Mouse (Mus musculus): ENCODE results near the gene Slbp. TPM values are rescaled to one million over a fixed set of nuclear protein-coding genes. Genes with fewer than 3 reads are reported as not detected.

Gene Slbp
- polyA plus RNA-seq, 1 experiment = 30.8 TPM

DNA sequence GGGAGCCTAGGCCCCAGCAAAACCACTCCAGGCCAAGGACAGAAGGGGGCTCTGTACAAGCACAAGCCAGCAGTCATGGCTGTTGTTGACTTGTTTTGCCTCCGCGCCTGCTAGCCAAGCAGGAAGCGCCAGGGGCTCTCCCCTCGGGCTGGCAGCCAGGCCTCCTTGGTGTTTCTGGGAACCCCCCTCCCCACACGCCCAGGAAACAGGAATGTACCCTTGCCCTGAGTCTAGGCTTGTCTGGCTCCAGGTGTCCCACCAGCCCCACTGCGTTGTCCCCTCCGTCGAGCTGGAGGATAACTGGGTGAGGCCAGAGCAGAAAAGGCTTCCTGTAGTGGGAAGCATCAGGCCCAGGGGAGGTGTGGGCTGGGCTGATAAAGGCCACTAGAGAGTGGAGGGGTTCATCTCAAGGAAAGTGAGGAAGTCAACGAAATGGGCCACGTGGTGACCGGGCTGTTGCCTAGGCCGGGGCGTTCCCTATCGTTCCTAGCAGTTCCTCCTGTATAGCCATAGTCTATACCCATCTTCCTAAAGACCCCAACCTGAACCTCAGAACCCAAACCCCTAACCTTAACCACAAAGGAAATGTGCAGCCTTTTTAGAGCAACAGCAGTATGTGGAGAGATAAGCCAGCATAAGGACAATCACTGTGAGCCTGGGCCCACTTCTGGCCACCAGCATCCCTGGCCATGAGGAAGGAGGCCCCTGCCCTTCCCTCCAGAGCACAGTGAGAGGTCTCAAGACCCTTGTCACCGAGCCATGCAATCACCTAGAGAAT lies 29.4 kb upstream of the Slbp start:
- no peak for DNase-seq (ENCODE audit: extremely low spot score in 1 of 2, low spot score in 1 of 2)

DNA sequence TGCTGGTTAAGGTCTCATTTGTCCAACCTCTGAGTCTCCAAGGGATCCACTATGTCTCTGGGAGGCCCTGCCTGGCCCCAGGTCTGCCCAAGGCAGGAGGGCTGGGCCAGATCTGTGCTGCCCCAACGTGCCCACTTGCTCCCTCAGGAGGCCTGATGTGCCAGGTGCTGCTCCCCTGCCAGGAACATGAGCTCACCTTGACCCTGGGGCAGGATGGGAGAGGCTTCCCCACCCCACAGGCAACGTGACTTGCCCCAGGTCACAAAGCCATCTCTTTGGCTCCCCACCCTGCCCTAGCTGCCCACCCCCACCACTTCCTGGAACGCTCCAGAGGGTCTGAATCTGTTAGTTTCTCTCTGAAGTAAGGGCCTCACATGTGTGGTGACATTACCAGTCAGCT lies 28.7 kb upstream of the Slbp start:
- DNase-seq (ENCODE audit: extremely low spot score in 1 of 2, low spot score in 1 of 2) = no peak

DNA sequence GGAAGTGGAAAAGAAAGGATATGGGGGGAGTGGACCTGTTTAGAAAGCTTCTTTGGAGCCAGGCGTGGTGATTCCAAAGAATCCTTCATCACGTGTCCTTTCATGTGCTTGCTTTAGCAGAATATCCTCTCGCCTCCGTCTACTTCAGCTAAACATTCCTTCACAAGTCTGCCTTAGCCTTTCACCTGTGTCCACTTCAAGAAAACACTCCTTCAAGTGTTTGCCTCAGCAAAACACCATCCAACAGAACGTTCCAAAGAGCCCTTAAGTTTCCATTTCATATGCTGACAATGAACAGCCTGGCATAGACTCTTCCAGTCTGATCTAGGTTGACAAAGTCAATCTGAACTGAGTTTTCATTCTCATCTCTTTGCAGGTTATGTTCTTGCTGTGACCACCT lies 25.9 kb upstream of the Slbp start:
- DNase-seq (ENCODE audit: extremely low spot score in 1 of 2, low spot score in 1 of 2) = no peak

DNA sequence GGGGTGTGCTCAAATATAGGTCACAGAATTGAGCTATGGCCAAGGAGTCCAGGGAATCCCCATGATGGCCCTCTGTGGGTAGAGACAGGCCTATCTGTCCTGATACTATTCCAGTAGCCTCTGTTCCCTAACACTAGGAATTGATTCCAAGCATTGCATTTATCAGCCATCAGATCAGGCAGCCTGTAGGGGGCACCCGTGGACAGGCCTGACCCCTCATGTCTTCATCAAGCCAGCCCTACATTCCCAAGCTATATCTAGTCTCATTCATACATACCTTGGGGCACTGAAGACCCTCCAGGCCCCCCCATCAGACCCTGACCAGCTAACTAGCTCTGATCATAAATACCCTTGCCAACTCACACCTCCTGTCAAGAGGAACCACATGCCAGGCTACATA lies 23.6 kb upstream of the Slbp start:
- peak in 1 of 2 experiments; percentile 80 for DNase-seq (ENCODE audit: extremely low spot score in 1 of 2, low spot score in 1 of 2)

DNA sequence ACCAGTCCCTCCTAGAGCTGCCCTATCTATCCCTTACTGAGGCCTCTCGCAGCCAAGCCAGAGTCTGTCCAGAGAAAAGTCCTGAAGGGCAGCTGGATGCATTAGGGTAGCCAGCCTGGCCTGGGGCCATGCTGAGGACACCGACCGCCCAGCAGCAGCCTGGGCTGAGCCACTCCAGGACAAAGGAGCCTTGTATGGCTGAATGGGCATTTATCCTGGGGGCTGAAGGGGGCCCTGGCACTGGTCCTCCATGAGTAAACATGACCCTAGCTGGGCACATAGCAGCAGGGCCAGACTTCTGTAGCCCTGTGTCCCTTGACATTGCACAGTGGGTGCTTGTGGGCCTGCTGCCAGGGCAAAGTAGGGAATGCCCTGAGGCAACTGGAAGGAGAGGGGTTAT lies 22.1 kb upstream of the Slbp start:
- peak; percentile 55 to 56 for DNase-seq (ENCODE audit: extremely low spot score in 1 of 2, low spot score in 1 of 2)

DNA sequence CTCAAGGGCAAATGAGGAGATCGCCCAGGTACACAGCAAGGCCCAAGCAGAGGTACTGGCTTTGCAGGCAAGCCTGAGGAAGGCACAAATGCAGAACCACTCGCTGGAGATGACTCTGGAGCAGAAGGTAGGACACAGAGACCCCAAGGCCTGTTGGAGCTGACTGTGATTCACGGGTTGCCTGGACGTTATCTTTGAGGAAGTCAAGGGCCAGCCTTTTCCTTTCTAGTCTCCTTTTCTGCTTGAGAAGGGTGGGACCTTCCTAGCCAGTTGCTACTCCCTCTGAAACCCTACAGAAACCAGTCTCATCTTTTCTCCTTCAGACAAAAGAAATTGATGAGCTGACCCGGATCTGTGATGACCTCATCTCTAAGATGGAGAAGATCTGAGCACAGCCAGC lies 19.3 kb upstream of the Slbp start:
- DNase-seq (ENCODE audit: extremely low spot score in 1 of 2, low spot score in 1 of 2) = no peak

DNA sequence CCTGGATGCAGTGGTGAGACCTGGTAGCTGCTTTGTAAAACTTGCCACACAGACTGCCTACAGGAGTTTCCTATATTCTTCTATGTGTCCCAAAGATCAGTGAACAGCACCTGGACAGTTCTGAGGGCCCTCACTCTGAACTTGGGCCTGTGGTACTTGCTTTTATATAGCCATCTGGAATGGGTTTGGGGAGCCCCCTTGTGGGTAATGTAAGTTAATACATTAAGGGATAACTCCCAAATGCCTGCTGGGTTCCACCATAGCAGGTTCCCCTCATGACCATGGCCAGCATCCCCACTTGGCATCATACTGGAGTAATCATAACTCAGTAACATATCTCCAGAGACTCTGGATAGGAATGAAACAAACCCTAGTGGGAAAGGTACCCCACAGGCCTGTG lies 15.8 kb upstream of the Slbp start:
- peak in 1 of 2 experiments; percentile 48 for DNase-seq (ENCODE audit: extremely low spot score in 1 of 2, low spot score in 1 of 2)

DNA sequence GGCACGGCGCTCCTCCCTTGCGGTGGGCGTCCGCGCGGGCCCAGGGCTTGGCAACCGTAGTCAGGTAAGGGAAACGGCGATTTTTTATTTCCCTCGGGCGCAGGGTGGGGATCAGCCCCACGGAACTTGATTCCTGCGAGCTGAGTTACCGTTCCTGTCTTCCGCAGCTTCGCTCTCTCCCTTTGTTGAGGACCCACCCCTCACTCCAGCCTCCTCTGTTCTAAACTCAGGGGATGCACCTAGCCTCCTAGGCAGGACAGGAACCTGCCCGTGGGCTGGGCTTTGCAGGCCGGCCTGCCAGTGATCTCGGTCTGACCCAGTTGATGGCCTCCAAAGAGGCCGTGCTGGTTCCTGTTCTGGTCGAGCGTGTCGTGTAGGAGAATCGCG lies 6.3 kb upstream of the Slbp start:
- no peak for DNase-seq (ENCODE audit: extremely low spot score in 1 of 2, low spot score in 1 of 2)

DNA sequence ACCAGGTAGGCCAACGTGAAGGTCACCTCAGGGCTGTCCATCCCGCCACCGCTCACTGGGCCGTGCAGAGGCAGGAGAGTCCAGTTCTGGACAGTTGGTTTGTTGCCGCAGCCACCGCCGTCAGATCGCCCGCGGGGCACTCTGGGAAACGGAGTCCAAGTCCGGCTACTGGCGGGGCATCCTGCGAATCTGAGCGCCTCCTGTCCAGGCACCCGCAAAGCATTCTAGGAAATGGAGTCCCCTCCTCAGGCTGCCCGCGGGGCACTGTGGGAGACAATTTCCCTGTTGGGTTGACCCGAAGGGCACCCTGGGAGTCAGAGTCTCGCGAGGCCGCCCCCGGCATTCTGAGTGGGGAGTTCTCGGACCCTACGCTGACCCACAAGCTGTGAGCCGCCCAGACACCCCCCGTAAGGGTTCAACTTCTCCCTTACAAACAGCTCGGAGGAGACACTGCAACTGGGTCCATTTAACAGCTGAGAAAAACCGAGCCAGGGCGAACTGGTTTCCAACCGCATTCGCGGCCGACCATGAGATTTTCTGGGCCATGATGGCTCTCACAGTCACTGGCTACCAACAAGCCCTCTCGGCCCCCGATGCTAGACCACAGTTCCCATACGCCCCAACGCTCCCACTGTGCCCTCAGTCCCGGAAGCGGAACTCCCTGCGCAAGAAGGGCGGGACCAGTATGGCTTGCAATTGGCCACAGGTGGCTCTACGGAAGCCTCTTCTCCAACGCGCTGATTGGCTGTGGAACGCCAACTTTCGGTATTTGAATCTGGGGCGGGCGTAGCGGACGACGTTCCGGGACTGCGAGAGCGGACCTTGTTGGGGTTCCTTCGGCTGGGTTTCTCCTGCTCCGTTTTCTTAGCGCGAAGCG lies 5.7 kb upstream of the Slbp start, which contains the start of the genes Tacc3 and Tmem129:
TSS of gene Tacc3 (plus strand) at position 342 of the 877 bp plus-strand sequence.
TSS of gene Tmem129 (minus strand) at position 630 of the 877 bp plus-strand sequence.
- DNase-seq (ENCODE audit: extremely low spot score in 1 of 2, low spot score in 1 of 2) = peak; percentile 99

DNA sequence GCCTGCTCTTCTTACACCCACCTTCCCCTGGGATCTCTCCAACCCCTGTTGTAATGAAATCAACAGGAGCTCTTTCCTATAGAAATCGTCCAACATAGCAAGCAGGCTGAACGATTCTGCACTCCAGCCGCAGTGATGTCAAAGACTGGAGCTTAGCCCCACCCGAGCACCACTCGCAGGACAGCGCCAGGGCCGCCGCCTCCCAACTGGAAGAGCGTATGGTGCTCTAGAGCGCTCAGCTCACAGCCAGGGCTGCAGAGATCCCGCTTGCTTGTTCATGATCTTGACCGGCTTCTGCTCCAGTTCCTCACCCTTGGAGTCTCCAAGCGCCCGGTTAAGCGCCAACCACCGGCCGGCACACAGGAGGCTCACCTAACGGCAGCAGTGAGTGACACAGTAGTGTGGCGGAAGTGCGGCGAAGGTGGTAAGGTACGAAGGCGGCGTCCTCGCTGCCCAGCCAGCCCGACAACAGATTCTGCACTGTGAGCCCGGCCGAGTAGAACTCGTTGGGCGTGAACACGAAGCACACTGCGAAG lies 4.9 kb upstream of the Slbp start:
- no peak for DNase-seq (ENCODE audit: extremely low spot score in 1 of 2, low spot score in 1 of 2)

DNA sequence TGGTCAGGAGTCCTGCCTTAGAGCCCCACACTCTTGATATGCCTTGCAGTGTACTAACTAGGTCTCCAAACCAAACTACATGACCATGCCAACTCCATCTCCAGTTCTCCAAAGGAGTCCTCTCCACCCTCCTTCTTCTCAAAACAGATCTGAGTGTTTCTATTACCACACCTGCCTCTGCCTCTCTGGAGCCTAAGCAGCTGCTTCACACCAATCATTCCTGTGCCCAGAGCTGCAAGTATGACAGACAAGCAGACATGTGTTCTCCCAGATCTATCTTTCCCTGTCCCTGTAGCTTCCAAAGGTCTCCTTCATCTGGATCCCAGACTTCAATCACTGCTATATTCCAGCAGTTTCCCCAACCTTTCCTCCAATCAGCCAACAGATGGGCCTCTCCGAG lies 4.4 kb upstream of the Slbp start:
- DNase-seq (ENCODE audit: extremely low spot score in 1 of 2, low spot score in 1 of 2) = no peak

DNA sequence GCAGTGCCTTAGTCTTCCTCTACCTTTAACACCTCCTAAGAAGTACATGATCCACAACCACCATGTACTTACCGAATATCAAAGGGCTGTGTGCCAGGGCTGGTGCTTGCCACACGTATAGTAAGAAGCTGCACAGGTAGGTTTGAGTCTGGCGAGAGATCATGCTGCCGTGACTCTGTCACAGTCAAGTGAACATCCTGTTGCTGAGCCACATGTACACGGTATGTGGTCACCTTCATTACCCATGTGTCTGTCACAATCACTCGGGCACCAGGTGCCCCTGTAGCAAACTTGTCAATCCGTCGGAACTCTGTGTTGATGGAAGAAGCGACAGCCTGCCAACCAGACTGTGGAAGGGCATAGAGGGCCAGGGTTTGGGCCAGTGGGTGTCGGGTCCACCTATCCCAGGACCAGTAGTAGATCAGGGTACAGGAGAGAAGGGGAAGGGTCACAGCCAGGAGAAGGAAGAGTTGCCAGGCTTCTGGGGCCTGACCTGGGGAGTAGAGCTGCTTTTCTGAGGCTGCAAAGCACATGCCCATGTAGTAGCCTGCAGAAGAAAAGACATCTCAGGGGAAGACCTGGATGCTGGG lies 3.0 kb upstream of the Slbp start:
- DNase-seq (ENCODE audit: extremely low spot score in 1 of 2, low spot score in 1 of 2) = no peak

DNA sequence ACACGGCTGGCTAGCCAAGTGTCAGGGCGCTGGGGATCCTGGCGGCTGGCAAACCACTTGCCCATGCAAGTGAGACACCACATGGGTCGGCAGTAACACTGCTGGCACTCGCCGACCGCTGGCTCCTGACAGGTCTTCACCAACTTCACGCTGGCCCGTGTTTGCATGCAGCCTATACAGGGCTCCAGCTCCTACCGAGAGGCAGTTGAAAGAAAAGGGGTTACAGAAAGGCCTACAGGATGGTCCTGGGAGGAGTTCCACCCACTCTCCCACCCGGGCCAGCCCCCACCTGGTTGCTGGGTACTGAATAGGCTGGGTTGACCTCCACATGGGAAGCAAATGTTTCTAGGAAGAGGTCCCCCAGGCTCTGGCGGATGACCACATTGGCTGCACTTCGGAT lies 2.0 kb upstream of the Slbp start:
- DNase-seq (ENCODE audit: extremely low spot score in 1 of 2, low spot score in 1 of 2) = no peak

DNA sequence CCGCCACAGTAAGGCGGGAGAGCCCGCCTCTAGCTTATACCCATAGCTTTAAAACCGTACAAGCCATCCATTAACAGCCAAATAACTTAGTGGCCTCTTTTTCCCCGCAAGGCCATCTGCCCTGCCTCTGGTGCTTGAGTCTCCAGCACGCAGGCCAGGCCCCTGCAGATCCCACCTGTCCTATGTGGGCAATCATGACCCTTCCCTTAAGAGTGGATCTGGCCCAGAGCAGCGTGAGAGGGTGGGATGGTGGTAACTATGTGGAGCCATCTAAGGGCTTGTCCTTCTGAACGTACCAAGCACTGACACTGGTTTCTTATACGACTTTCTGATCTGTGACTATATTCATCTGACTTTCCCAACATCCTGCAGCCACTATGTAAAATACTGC lies 404 bp upstream of the Slbp start:
- no peak for DNase-seq (ENCODE audit: extremely low spot score in 1 of 2, low spot score in 1 of 2)

DNA sequence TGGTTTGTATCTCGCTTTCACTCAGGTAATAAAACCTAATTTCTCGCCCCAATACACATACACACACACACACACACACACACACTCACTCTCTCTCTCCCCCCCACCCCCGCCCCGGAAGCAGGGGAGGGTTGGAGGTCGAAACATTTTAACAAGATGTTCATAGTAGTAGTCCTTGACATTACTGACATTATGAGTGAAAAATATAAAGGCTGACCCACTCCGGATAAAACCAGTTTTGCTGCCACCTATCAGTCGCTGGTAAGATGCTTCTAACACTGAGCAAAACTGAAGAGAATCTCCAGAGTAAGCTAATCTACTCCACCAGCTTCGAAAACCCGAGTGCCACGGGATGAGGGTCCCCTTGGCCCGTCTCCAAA lies 843 bp downstream of the Slbp start:
- no peak for DNase-seq (ENCODE audit: extremely low spot score in 1 of 2, low spot score in 1 of 2)

DNA sequence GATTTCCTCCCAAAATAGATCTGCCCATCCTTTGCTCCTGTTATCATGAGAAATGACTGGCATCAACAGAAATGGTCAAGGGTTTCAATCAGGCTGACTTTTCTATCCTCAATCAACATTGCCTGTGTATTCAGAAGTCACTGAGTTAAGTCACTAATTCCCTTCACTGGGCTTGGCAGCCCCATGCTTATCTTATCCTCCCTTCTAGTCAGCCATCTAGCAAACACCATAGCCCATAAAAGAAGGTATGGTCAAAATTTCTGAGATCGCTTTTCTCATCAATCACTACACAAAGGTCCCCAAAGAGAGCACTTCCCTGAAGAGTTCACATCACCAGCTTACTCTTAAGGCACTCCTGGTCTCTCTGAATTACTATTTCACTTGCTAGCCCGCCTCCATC lies 1.4 kb downstream of the Slbp start:
- no peak for DNase-seq (ENCODE audit: extremely low spot score in 1 of 2, low spot score in 1 of 2)

DNA sequence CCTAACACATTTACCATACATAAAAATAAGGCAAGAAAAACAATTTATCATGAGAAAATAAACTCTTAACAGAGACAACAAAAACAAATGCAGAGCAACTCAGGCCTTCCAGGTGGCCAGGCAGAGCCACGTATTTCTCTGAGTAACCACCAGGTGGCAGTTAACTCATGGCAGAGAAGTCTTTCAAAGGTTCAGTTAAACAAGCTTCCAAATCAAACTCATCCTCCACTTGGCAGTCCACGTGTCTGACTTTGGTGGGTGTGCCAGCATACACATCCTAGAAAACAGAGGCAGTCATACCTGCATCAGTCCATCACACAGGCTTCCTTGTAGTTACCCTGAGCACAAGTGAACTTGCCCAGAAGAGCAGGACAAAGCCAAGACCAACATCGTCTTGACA lies 11.7 kb downstream of the Slbp start:
- peak in 1 of 2 experiments; percentile 75 for DNase-seq (ENCODE audit: extremely low spot score in 1 of 2, low spot score in 1 of 2)

DNA sequence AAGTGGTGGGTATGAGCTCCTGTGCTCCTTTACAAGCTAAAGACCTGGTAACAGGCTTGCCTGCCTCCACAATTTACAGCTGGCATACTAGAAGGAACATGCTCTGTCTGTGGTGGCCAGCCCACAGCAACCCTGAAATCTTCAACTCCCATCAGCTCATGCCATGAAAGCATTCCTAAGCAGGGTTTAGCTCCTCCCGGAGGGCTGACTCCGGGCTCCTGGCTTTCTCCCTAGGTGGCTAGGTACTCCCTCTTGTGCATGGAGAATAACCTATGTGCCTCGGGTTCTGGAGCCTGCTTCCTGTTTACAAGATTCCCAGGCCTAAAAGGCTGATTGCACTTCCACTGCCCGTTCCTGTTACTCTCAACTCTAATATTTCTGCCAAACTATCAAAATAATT lies 13.5 kb downstream of the Slbp start:
- DNase-seq (ENCODE audit: extremely low spot score in 1 of 2, low spot score in 1 of 2) = no peak

DNA sequence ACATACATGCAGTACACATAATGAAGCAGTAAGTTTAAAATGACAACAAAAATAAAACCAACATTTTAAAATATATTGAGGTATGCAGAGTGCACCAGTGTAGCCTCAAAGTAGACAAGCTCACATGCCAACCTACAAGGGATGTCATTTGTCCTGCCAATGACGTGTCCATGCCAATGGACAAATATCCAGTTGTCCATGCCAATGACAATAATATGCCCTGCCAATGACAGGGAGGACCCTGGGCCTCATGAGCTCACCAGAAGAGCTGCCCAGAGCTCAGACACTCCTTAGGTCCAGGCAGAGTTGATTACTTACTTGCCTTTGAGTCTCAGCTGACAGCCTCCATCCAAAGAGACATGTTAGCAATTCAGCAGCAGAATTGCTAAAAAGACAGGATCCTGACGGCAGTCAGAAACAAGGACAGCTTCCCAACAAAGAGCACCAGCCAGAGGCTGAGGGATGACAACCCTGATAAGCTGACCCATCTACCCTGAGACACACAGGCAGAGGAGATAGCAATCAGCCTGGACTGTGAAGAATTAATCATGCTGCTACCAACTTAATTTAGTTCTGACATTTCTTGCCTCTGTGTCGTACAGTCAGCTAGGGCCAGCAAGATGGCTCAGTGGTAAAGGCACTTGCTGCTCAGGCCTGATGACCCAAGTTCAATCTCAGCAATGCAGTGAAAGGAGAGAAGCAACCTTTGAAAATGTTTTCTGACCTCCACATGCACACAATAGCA lies 14.6 kb downstream of the Slbp start:
- DNase-seq (ENCODE audit: extremely low spot score in 1 of 2, low spot score in 1 of 2) = no peak

DNA sequence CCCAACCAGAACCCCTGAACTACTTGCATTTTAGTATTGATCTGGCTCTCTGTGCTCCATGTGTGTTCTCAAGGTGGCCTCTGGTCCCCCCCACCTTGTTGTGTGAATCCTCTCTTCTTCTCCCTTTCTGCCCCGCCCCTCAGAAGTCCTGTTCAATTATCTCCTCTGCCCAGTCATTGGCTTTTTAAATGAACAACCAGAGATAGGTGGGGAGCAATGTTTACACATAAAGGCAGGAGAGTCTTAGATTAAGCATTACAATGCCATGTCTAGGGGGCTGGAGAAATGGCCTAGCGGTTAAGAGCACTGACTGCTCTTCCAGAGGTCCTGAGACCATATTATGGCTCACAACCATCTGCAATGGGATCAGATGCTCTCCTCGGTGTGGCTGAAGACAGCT lies 17.0 kb downstream of the Slbp start:
- no peak for DNase-seq (ENCODE audit: extremely low spot score in 1 of 2, low spot score in 1 of 2)

DNA sequence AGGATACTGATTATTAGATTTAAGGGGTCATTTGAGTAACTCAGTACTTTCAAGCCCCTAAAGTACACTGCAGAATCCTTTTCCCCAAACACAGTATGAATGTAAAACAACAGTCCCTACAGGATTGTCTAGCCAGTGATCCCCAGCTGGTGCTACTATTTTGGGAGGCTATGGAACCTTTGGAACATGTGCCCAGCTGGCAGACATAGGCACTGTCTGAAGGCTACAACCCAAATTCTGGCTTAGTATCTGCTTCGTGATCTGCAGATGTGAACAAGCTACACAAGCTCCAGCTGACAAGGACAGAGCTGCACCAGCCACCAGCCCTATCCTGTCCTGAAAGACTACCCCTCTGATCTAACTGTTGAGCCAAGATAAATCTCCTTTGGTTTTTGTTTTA lies 19.8 kb downstream of the Slbp start:
- no peak for DNase-seq (ENCODE audit: extremely low spot score in 1 of 2, low spot score in 1 of 2)

Data from frontal cortex, adult 2 months (tissue).